Mouse (Mus musculus) left cerebral cortex, postnatal 25 days (tissue): ENCODE results near the gene 4930451I11Rik. TPM values are rescaled to one million over a fixed set of nuclear protein-coding genes. Genes with fewer than 3 reads are reported as not detected.

Experiments
- DNase-seq, 2 experiments: peaks; one replicate each; pipeline ENCODE4 v3.0.0; 2022; ENCODE audit warnings: low spot score in 2 of 2, mixed read lengths in 1 of 2
- intact Hi-C: fragments of 180-260 bp; cut with DNase I; formaldehyde crosslinking; loops from one replicate; pipeline ENCODE4 v1.15.1; 2025
- total RNA-seq, 2 experiments: library from RNA; stranded (reverse); gene quantifications; 2 replicates each; pipeline ENCODE4 v1.2.3; 2021

4930451I11Rik gene
- total RNA-seq, 2 experiments from 2014 or later = not detected

- intact Hi-C loops = no loop called here
- DNase-seq = no peak
These were observed 42.3 kb downstream of the 4930451I11Rik start for GRCm38 (mm10) chr7:126789141-126789540.

- no peak for DNase-seq
- intact Hi-C loops = no loop called here
These were observed 45.3 kb downstream of the 4930451I11Rik start for GRCm38 (mm10) chr7:126786142-126786541.

- intact Hi-C loops = no loop called here
- no peak for DNase-seq
These were observed 46.4 kb downstream of the 4930451I11Rik start for GRCm38 (mm10) chr7:126785056-126785455.

GRCm38 (mm10) chr7:126784469-126784868 lies 47.0 kb downstream of the 4930451I11Rik start:
- DNase-seq = no peak
- intact Hi-C loops = no loop called here

GRCm38 (mm10) chr7:126782693-126783092 lies 48.7 kb downstream of the 4930451I11Rik start:
- no peak for DNase-seq
- intact Hi-C loops = no loop called here

- intact Hi-C loops = no loop called here
- no peak for DNase-seq
These were observed 49.6 kb downstream of the 4930451I11Rik start for GRCm38 (mm10) chr7:126781661-126782370.

GRCm38 (mm10) chr7:126780971-126781635 lies 50.3 kb downstream of the 4930451I11Rik start, which contains the start of gene Tbx6:
Tbx6 (plus strand) TSS chr7:126781483.
- DNase-seq = no peak
- intact Hi-C loops = no loop called here

Other genes with a start within 250 kb of the 4930451I11Rik start
- under 1 TPM; 0.39 to 0.53 TPM for gene Apobr, start 246.7 kb downstream of the 4930451I11Rik start, total RNA-seq
- 10 to 100 TPM; 21.3 to 35.1 TPM for gene Cln3, start 245.8 kb downstream of the 4930451I11Rik start, total RNA-seq
- not detected for gene Il27, start 236.7 kb downstream of the 4930451I11Rik start, total RNA-seq
- gene Nupr1, start 200.8 kb downstream of the 4930451I11Rik start, total RNA-seq = 10 to 100 TPM; 15.7 to 22.1 TPM
- 10 to 100 TPM; 31.1 to 35.4 TPM for gene Sgf29, start 182.3 kb downstream of the 4930451I11Rik start, total RNA-seq
- 10 to 100 TPM; 11.7 to 19.3 TPM for gene Sult1a1, start 155.2 kb downstream of the 4930451I11Rik start, total RNA-seq
- gene Bola2, start 136.2 kb downstream of the 4930451I11Rik start, total RNA-seq = 100 to 1,000 TPM in 1 of 2 experiments, 10 to 100 TPM in 1; 92.0 to 102 TPM
- gene Slx1b, start 135.9 kb downstream of the 4930451I11Rik start, total RNA-seq = 10 to 100 TPM; 14.4 to 17.0 TPM
- gene Coro1a, start 123.9 kb downstream of the 4930451I11Rik start, total RNA-seq = 100 to 1,000 TPM; 163 to 167 TPM
- gene Mapk3, start 72.0 kb downstream of the 4930451I11Rik start, total RNA-seq = 100 to 1,000 TPM; 148 to 165 TPM
- gene Gdpd3, start 65.3 kb downstream of the 4930451I11Rik start, total RNA-seq = 1 to 10 TPM; 1.8 to 2.1 TPM
- 100 to 1,000 TPM; 311 to 316 TPM for gene Ypel3, start 54.7 kb downstream of the 4930451I11Rik start, total RNA-seq
- gene Tbx6, start 50.2 kb downstream of the 4930451I11Rik start, total RNA-seq = under 1 TPM in 1 of 2 experiments, not detected in 1; 0.87 TPM
- gene Ppp4c, start 39.1 kb downstream of the 4930451I11Rik start, total RNA-seq = 10 to 100 TPM; 48.1 to 51.3 TPM
- gene Fam57b, start 34.0 kb downstream of the 4930451I11Rik start, total RNA-seq = 10 to 100 TPM; 84.6 to 91.9 TPM
- 10 to 100 TPM; 47.8 to 57.6 TPM for gene Doc2a, start 15.8 kb upstream of the 4930451I11Rik start, total RNA-seq
- 10 to 100 TPM; 25.5 to 35.0 TPM for gene Hirip3, start 30.3 kb upstream of the 4930451I11Rik start, total RNA-seq
- 10 to 100 TPM; 44.9 to 49.9 TPM for gene Ino80e, start 30.7 kb upstream of the 4930451I11Rik start, total RNA-seq
- 100 to 1,000 TPM; 149 to 154 TPM for gene Taok2, start 53.1 kb upstream of the 4930451I11Rik start, total RNA-seq
- 10 to 100 TPM; 20.2 to 22.3 TPM for gene Tmem219, start 91.3 kb upstream of the 4930451I11Rik start, total RNA-seq
- 100 to 1,000 TPM; 139 TPM for gene Kctd13, start 97.2 kb upstream of the 4930451I11Rik start, total RNA-seq
- 10 to 100 TPM; 44.2 to 50.3 TPM for gene Asphd1, start 117.9 kb upstream of the 4930451I11Rik start, total RNA-seq
- gene Sez6l2, start 118.9 kb upstream of the 4930451I11Rik start, total RNA-seq = 100 to 1,000 TPM; 400 to 404 TPM
- gene Cdipt, start 144.3 kb upstream of the 4930451I11Rik start, total RNA-seq = 100 to 1,000 TPM; 194 to 197 TPM
- not detected for gene Cdiptos, start 144.5 kb upstream of the 4930451I11Rik start, total RNA-seq
- gene Mvp, start 183.0 kb upstream of the 4930451I11Rik start, total RNA-seq = 1 to 10 TPM; 5.2 to 6.7 TPM
- 1 to 10 TPM in 1 of 2 experiments, under 1 TPM in 1; 0.66 to 2.3 TPM for gene Pagr1b, start 184.8 kb upstream of the 4930451I11Rik start, total RNA-seq
- 10 to 100 TPM; 22.5 to 23.9 TPM for gene Pagr1a, start 185.7 kb upstream of the 4930451I11Rik start, total RNA-seq
- 10 to 100 TPM; 39.2 to 43.8 TPM for gene Gm42742, start 189.5 kb upstream of the 4930451I11Rik start, total RNA-seq
- 100 to 1,000 TPM; 191 to 195 TPM for gene Prrt2, start 189.6 kb upstream of the 4930451I11Rik start, total RNA-seq
- 100 to 1,000 TPM; 241 to 243 TPM for gene Maz, start 195.4 kb upstream of the 4930451I11Rik start, total RNA-seq
- 1 to 10 TPM; 5.0 to 5.7 TPM for gene Kif22, start 210.8 kb upstream of the 4930451I11Rik start, total RNA-seq